In the genomic region with DNA sequence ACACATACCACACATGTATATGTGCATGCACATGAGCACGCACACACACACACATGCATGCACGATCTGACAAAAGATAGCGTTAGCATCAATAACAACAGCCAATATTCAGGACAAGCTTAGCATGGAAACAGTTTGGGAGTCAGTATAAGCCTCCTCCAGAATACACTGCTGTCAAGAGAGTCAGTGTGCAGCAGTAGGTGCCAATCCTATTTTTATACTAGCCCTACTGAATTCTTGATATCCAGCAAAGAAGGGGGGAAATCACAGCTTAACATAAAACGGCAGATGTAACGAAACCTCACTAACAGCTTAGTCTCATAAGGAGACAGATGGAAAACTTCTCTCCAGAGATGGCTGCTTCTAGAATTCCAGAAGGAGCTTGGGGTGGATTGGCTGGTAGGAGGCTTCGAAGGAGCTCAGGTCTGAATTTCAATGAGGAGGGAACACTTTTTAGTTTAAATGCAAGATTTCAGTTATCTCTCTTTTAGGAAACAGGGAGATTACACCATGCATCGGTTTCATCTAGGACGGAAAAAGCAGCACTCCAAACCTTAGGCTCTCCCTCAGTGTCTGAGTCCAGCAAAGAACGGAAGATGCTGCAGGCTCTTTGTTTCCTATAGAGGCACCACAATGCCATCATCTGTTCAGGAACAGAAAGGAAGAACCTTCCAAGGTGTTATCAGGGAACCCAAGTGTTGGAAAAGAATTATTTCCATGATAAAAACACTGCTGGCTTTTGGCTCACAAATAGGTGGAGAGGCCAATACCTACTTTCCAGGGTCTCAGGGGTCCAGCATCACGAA, we compare ENCODE assay signal across 14 mouse cellular contexts.
A peak's percentile ranks its signal among the peaks of the same experiment; 100 is the strongest.
DNase-seq lines count a peak whose midpoint lies in the region; ATAC-seq and TF ChIP-seq lines count a peak whose summit lies in the region.
"Had no signal": no experiment of that assay in that cellular context is flagged by ENCODE, and none has a peak within 500 bp of the region (broad histone marks: within the 10 kb centered on the region; RNA-seq: fewer than 3 reads in every experiment).

No protein-coding gene starts in this region.

- ATAC-seq in forebrain, embryonic 13.5 days: peak; percentile 50; the same call in 1 of the 2 replicates
- no peak for ATAC-seq in midbrain, postnatal 0 days (ENCODE audit: low FRiP score)
- ATAC-seq in midbrain, embryonic 11.5 days (ENCODE audit: low FRiP score): no peak
- ATAC-seq in erythroid progenitor cell, adult 5-6 weeks (replicated peaks; ENCODE audit: low FRiP score, poor library complexity, severe bottlenecking): no peak

- H3K4me3 ChIP-seq in forebrain, embryonic 13.5 days: no peak overlapping the region
- H3K4me3 ChIP-seq in forebrain, embryonic 10.5 days: no peak overlapping the region
- H3K4me3 ChIP-seq in midbrain, postnatal 0 days (ENCODE audit: low read depth, low read length): no peak overlapping the region
- H3K4me3 ChIP-seq in midbrain, embryonic 11.5 days (ENCODE audit: low read depth, low read length): no peak overlapping the region
- H3K4me3 ChIP-seq: gastrocnemius, adult 2 months; limb, embryonic 13.5 days had no signal

- H3K9me3 ChIP-seq in forebrain, embryonic 13.5 days (replicated peaks): no peaks in the 10 kb centered on the region
- no peaks in the 10 kb centered on the region for H3K9me3 ChIP-seq in forebrain, embryonic 10.5 days
- no peaks in the 10 kb centered on the region for H3K9me3 ChIP-seq in midbrain, postnatal 0 days (ENCODE audit: low read length)
- H3K9me3 ChIP-seq in midbrain, embryonic 11.5 days (ENCODE audit: control insufficient read depth, low read length): no peaks in the 10 kb centered on the region
- H3K9me3 ChIP-seq: limb, embryonic 13.5 days had no signal

- 84% methylated on average over 10 of the region's 10 CpGs for WGBS in forebrain, embryonic 13.5 days
- 93% methylated on average over 10 of the region's 10 CpGs for WGBS in forebrain, embryonic 10.5 days
- 59% methylated on average over 10 of the region's 10 CpGs for WGBS in midbrain, postnatal 0 days
- 88% methylated on average over 10 of the region's 10 CpGs for WGBS in midbrain, embryonic 11.5 days

- TF ChIP-seq CTCF in midbrain, postnatal 0 days (IDR thresholded peaks at IDR 0.05): peak; percentile 61

- H3K27me3 ChIP-seq in forebrain, embryonic 13.5 days: no peaks in the 10 kb centered on the region
- H3K27me3 ChIP-seq in forebrain, embryonic 10.5 days (ENCODE audit: poor library complexity, severe bottlenecking): no peaks in the 10 kb centered on the region
- H3K27me3 ChIP-seq in midbrain, postnatal 0 days (ENCODE audit: insufficient read depth, low read length): no peaks in the 10 kb centered on the region
- no peaks in the 10 kb centered on the region for H3K27me3 ChIP-seq in midbrain, embryonic 11.5 days (ENCODE audit: control insufficient read depth, insufficient read depth, low read length)

- no peak overlapping the region for H3K4me2 ChIP-seq in forebrain, embryonic 13.5 days
- no peak overlapping the region for H3K4me2 ChIP-seq in midbrain, postnatal 0 days (ENCODE audit: low read depth, low read length, poor library complexity, severe bottlenecking)
- H3K4me2 ChIP-seq in midbrain, embryonic 11.5 days: no peak overlapping the region
- H3K4me2 ChIP-seq: heart, embryonic 11.5 days; limb, embryonic 13.5 days had no signal

- DNase-seq in forebrain, embryonic 10.5 days (ENCODE audit: extremely low spot score, low spot score): no peak
- DNase-seq in midbrain, postnatal 0 days (ENCODE audit: low spot score): peak; percentile 57
- DNase-seq in midbrain, embryonic 11.5 days (ENCODE audit: low spot score, missing footprints): no peak
- DNase-seq in layer of hippocampus, adult 8-10 months (ENCODE audit: low spot score in 2 of 2): peak; percentile 20 to 43
- DNase-seq in right cerebral cortex, postnatal 36 days (ENCODE audit: low spot score in 2 of 2): peak; percentile 5 to 18
- no peak for DNase-seq in adrenal gland, adult 8-10 months
- DNase-seq: gastrocnemius, adult 2 months; kidney, postnatal 25 days; lung, adult 18-20 months; spleen, adult 18-20 months had no signal

- peaks cover 17% of the 10 kb centered on the region; the same call in 1 of the 2 replicates for H3K4me1 ChIP-seq in forebrain, embryonic 13.5 days
- no peaks in the 10 kb centered on the region for H3K4me1 ChIP-seq in forebrain, embryonic 10.5 days
- H3K4me1 ChIP-seq in midbrain, postnatal 0 days (ENCODE audit: insufficient read depth, low read length): no peaks in the 10 kb centered on the region
- H3K4me1 ChIP-seq in midbrain, embryonic 11.5 days (ENCODE audit: control insufficient read depth, insufficient read depth, low read length): no peaks in the 10 kb centered on the region

- H3K36me3 ChIP-seq in forebrain, embryonic 13.5 days (ENCODE audit: poor library complexity, severe bottlenecking): no peaks in the 10 kb centered on the region
- H3K36me3 ChIP-seq in forebrain, embryonic 10.5 days (replicated peaks): no peaks in the 10 kb centered on the region
- H3K36me3 ChIP-seq in midbrain, postnatal 0 days (ENCODE audit: insufficient read depth, low read length): no peaks in the 10 kb centered on the region
- H3K36me3 ChIP-seq in midbrain, embryonic 11.5 days (ENCODE audit: control insufficient read depth, insufficient read depth, low read length): no peaks in the 10 kb centered on the region
- H3K36me3 ChIP-seq: limb, embryonic 13.5 days had no signal

- H3K9ac ChIP-seq in forebrain, embryonic 13.5 days: no peak overlapping the region
- H3K9ac ChIP-seq in midbrain, postnatal 0 days (replicated peaks; ENCODE audit: low read length, poor library complexity, severe bottlenecking): no peak overlapping the region
- no peak overlapping the region for H3K9ac ChIP-seq in midbrain, embryonic 11.5 days (ENCODE audit: low read length)
- H3K9ac ChIP-seq: limb, embryonic 13.5 days had no signal

- no peak overlapping the region for H3K27ac ChIP-seq in forebrain, embryonic 13.5 days
- no peak overlapping the region for H3K27ac ChIP-seq in forebrain, embryonic 10.5 days
- no peak overlapping the region for H3K27ac ChIP-seq in midbrain, postnatal 0 days (ENCODE audit: low read depth, low read length)
- H3K27ac ChIP-seq in midbrain, embryonic 11.5 days (ENCODE audit: low read depth, low read length): no peak overlapping the region
- H3K27ac ChIP-seq: gastrocnemius, adult 2 months; limb, embryonic 13.5 days had no signal

Comparison
In these comparisons a context has a peak if more than half of its experiments do, and no peak if none do; other contexts are left out.
1. DNase-seq: peak in midbrain, postnatal 0 days (single experiment), layer of hippocampus, adult 8-10 months (2 of 2) and right cerebral cortex, postnatal 36 days (2 of 2); none in forebrain, embryonic 10.5 days (single experiment), midbrain, embryonic 11.5 days (single experiment) and adrenal gland, adult 8-10 months (single experiment).